Mouse (Mus musculus): ENCODE data around the gene 1810010D01Rik.

The 1810010D01Rik gene

DNA sequence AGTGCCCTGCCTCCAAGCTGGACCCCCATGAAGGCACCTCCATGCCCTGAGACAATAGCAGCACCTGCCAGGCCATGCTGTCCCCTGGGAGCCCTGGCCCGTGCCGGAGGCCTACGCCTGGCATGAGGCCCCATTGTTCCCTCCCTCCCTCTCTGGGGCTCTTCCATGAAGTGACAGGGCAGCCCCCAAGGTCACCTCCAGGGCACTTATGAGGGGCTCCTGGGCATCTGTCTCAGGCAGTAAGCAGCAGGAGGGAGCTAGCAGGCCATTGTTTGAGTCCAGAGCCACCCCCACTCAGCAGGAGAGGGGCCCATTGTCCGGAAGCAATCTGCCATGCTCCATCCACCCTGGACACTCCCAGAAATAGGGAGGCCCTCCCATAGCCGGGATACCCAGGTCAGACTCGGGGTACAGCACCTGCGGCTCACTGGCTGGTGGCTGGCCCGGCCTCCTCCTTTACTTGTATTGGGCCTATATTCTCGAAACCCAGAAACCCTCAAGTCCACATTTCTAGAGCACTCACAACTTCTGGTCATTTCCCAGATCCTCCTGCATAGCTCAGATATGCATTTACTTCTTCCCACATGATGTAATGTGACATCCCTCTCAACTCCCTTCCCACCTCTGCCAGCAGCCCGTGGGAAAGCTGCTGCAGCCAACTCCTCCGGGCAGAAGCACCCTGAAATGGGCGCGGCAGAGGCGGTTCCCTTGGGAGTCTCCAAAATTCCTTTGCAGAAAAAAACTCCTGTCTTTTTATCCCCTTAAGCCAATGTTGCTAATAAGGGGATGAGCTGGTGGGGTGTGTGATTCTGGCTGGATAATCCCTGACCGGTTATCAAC is 30.9 kb downstream of the 1810010D01Rik start:
- no peak for DNase-seq (ENCODE audit: low read depth in 2 of 2, low spot score in 2 of 2)

DNA sequence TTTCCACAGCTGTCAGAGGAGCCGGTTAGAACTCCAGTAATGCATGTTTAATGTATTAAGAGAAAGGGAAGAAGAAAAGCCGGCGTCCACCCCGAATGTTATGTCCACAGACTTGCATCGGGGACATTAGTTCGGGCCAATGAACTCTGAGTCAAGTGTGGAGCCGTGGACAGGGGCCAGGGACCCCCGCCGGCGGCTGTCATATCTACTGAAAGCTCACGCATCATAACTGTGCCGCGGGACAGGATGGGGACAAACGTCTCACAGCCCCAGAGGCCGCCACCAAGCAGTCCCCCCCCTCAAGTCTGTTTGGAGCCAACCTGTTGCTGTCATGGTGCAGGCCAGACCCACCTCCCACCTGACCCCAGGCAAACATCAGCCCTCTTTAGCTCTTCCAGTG is 34.4 kb downstream of the 1810010D01Rik start:
- no peak for DNase-seq (ENCODE audit: low read depth in 2 of 2, low spot score in 2 of 2)

DNA sequence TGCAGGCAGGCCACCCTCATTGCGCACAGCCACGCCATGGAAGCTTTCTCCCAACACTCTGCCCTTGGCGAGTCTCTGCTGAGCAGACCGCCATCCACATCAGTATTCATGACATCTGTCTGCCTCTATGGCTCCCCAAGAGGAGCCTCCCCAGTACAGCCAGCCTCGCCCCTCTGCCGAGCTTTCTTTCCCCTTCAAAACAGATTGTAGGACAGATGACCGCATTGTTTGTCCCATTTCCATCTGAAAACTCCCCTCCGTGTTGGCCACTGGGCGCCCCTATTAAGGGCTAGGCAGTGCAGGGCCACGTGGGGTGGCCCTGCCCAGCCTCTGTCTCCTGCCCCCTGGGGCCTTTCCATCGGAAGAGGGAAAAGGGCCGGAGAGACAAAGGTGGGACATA is 34.8 kb downstream of the 1810010D01Rik start:
- DNase-seq (ENCODE audit: low read depth in 2 of 2, low spot score in 2 of 2): no peak

DNA sequence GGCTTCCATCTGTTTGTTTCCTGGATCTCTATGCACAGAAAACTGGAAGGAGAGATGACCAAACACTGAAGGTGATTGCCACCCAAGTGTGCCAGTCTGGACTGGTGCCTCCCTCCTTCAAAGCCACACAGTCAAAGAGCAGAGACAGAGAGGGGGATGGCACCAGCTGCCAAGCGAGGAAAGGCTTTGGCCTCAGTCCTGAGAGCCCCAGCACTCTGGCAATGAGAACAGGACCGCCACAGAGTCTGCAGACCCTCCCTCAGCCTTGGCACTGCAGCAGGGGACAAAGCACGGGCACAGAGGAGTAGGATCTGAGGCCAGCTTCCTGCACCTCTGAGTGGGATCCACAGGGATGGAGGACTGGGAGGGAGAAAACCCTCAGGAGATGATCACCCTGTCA is 38.2 kb downstream of the 1810010D01Rik start:
- DNase-seq (ENCODE audit: low read depth in 2 of 2, low spot score in 2 of 2): no peak

DNA sequence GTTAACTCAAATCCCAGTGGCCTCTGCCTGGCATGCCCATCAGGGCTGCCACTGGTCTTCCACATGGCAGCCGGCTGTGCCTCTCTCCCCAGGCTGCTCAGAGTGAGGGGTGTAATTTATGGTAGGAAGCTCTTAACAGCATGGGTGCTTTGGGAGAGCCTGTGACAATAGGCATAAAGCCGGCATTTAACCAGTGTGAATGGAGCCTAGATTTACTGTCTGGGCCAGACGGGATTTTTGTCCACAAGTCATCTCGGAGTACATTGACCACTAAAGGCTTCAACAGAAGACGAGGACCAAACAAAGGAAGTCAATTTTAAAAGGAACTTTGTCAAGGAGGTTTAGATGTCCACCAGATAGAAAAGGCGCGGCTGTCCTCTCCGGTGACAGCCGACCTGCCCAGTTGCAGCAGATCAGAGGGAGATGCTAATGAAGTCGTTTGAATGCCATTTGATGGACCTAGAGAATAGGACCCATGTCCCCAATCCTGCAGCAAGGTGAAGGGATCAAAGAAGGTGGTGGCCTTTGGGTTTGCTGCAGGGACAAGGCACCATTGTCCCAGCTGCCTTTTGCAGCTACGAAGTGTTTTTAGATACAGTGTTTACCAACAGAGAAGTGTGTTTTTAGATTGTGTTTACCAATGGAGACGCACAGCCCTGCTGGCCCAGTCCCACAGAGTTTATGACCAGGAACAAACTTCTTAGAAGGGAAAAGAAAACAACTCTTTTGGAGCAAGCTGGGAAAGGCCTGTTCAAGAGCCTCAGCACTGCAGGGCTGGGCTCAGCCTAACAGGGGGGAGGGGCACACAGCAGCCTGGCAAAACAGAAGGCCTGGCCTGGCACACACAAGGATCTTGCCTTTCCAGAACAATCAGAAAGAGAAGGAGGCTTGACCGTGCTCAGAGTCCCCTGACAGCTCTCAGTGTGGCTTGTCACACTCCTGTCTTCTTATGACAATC is 48.4 kb downstream of the 1810010D01Rik start:
- DNase-seq (ENCODE audit: low read depth in 2 of 2, low spot score in 2 of 2): no peak

Data from CD8-positive naive resting alpha-beta T cell, adult 2 months (primary cell).